Mouse (Mus musculus): Measurements from ENCODE around the gene Itga4. TPM values are rescaled to one million over a fixed set of nuclear protein-coding genes. Genes with fewer than 3 reads are reported as not detected.
A peak's percentile ranks its signal among the peaks of the same experiment; 100 is the strongest.

Itga4 gene
- polyA plus RNA-seq (2015; fragmentation: Nextera tagmentation; extraction: Ambion mirVana), result 27.7 and 30.8 TPM in 2 replicates

DNA sequence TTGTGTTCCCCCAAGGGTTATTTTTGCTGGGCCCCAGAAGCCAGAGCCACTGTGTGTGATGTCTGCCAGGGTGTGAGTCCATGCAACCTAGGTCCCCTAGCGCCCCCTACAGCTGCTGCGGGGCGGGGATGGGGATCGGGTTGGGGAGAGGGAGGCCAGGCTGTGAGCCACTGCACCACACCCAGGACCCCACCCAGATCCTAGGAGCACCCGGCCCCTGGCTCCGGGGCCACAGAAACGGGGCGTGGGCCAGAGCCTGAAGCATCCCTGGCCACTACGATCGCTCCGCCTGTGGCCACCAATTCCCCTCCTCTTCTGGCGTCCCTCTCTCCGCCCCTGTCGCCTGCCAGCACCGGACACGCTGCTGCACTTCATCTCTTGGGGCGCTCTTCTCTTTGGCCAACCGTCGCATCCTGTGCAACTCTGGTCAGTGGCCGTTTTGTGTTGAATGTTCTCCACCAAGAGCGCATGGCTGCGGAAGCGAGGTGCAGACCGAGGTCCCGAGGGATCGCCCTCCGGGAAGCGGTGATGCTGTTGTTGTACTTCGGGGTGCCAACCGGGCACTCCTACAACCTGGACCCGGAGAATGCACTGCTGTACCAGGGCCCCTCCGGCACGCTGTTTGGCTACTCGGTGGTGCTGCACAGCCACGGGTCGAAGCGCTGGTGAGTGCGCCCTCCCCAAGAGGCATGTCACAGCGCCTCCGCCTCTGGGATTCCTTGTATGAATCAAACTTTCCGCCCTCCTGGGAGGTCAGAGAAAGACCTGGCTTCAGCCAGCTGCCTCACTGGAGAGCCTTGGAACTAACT, at the start of gene Itga4:
TSS of gene Itga4 (plus strand) at position 235 of the 809 bp plus-strand sequence.
- peak within 1 kb of the TSS; percentile 78 for H3K4me3 ChIP-seq (replicated peaks)
- peak within 1 kb of the TSS; percentile 68 for H3K4me2 ChIP-seq
- WGBS (ENCODE audit: insufficient replicate concordance), result under 1% methylated on average over 41 of the region's 41 CpGs
- H3K9ac ChIP-seq, result peak within 1 kb of the TSS; percentile 92
- peak within 1 kb of the TSS; percentile 97 for H3K27ac ChIP-seq (replicated peaks)
- H3K9me3 ChIP-seq (replicated peaks), result no peaks in the 10 kb centered on the region
- no peaks in the 10 kb centered on the region for H3K27me3 ChIP-seq
- H3K4me1 ChIP-seq (replicated peaks), result peaks cover 55% of the 10 kb centered on the region
- no peaks in the 10 kb centered on the region; the same call in 1 of the 2 replicates for H3K36me3 ChIP-seq (replicated peaks)
- peak; percentile 84 for ATAC-seq (ENCODE audit: insufficient read depth)

DNA sequence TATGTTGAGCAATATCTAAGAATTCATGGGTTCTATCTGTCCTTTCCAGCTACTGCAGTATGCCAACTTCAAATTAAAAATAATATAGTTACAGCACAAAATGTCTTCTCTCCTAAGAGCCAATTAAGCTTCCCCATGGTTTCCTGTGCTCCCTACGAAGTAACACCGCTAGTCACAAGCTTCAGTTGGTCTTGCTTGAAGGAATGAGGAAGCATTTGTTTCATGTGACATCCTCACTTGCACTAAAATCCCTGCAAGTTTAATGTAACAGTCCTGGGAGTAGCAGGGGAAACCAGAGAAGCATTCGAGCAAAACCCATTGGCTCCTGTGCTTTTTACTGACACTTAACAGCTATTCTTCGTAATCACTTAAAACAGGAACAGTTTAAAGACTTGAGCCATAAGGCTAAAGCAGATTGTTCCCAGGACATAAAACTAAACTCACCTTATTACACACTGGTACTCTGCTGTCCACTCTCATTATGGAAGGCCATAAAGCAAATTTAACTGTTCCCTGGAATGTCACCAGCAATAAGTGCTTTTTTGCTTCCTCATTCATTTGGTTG, 49.0 kb upstream of the Itga4 start:
- Histone ChIP-seq H3K9ac (no peak overlapping the region), H3K36me3 (replicated peaks) (no peaks in the 10 kb centered on the region), H3K9me3 (replicated peaks) (no peaks in the 10 kb centered on the region), H3K4me3 (replicated peaks) (no peak overlapping the region), H3K27me3 (no peaks in the 10 kb centered on the region), H3K4me2 (no peak overlapping the region), H3K27ac (replicated peaks) (no peak overlapping the region), H3K4me1 (replicated peaks) (peaks cover 3% of the 10 kb centered on the region)
- ATAC-seq (ENCODE audit: insufficient read depth), result no peak
- 45% methylated on average over 4 of the region's 4 CpGs for WGBS (ENCODE audit: insufficient replicate concordance)

GRCm38 (mm10) chr2:79214982-79215381, 40.2 kb upstream of the Itga4 start:
- no peak overlapping the region for H3K27ac ChIP-seq (replicated peaks)
- no peak overlapping the region for H3K9ac ChIP-seq
- H3K27me3 ChIP-seq, result no peaks in the 10 kb centered on the region
- H3K36me3 ChIP-seq (replicated peaks), result no peaks in the 10 kb centered on the region
- no peak overlapping the region for H3K4me2 ChIP-seq
- no peak for ATAC-seq (ENCODE audit: insufficient read depth)
- H3K4me1 ChIP-seq (replicated peaks), result no peaks in the 10 kb centered on the region
- no peaks in the 10 kb centered on the region for H3K9me3 ChIP-seq (replicated peaks)
- no peak overlapping the region for H3K4me3 ChIP-seq (replicated peaks)

DNA sequence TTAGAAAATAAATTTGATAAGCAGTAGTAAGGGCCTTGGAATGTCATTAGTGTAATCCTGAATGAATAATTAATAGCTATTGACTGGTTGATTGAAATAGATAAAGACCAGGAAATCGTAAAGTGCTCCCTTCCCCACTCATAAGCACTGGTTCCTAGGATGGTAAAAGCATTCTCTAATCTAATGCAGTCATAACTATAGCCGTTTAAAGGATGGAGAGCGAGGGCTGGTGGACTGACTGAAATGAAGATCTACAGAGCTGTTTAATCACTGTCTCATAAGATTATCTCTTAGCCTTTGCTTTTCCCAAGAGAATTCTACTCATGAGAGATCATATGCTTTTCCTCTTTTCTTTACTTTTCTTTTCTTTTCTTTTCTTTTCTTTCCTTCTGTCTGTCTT, 39.7 kb upstream of the Itga4 start:
- ATAC-seq (ENCODE audit: insufficient read depth), result no peak

DNA sequence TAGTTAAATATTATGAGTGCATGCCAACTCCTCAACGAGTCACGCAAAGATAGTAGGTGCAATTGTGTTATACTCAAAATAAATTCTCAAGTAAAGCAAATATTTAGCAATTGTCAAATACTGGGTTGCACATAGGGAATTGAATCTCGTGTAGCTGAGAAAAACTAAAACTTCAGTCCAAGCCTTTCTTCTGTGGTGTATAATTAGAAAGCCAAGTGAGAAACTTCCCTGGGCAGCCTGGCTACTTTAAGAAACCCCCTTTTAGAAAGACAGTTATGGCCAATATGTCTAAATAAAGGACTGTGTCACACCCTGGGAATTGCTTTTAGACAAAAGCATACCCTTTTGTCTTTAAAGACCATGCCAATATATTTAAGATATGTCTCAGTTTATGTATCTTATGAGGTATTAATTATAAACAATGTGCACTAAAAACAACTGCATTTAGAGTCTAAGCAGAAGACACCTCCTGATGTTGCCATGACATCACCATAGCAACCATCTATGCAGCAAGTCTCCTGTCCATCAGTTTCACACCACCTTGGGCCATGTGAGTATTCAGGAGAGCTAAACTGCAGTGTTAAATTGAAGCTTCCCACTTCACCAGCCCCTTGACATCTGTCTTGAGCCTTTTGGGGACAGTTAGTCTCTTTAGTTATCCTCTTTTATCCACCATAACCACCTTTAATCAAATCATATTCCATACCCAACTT, 30.4 kb upstream of the Itga4 start:
- Histone ChIP-seq H3K36me3 (replicated peaks) (no peaks in the 10 kb centered on the region), H3K9ac (no peak overlapping the region), H3K4me2 (no peak overlapping the region), H3K4me3 (replicated peaks) (no peak overlapping the region), H3K9me3 (replicated peaks) (no peaks in the 10 kb centered on the region), H3K27me3 (no peaks in the 10 kb centered on the region), H3K4me1 (replicated peaks) (no peaks in the 10 kb centered on the region), H3K27ac (replicated peaks) (no peak overlapping the region)
- ATAC-seq (ENCODE audit: insufficient read depth), result no peak
- 61% methylated on average over 3 of the region's 3 CpGs for WGBS (ENCODE audit: insufficient replicate concordance)

More for the DNA sequence above, 39.7 kb upstream of the Itga4 start:
- H3K27ac ChIP-seq (replicated peaks), result no peak overlapping the region
- 57% methylated on average over 3 of the region's 3 CpGs for WGBS (ENCODE audit: insufficient replicate concordance)
- H3K36me3 ChIP-seq (replicated peaks), result no peaks in the 10 kb centered on the region
- no peaks in the 10 kb centered on the region for H3K9me3 ChIP-seq (replicated peaks)
- H3K27me3 ChIP-seq, result no peaks in the 10 kb centered on the region
- H3K4me3 ChIP-seq (replicated peaks), result no peak overlapping the region
- H3K4me1 ChIP-seq (replicated peaks), result no peaks in the 10 kb centered on the region
- no peak overlapping the region for H3K9ac ChIP-seq
- H3K4me2 ChIP-seq, result no peak overlapping the region

DNA sequence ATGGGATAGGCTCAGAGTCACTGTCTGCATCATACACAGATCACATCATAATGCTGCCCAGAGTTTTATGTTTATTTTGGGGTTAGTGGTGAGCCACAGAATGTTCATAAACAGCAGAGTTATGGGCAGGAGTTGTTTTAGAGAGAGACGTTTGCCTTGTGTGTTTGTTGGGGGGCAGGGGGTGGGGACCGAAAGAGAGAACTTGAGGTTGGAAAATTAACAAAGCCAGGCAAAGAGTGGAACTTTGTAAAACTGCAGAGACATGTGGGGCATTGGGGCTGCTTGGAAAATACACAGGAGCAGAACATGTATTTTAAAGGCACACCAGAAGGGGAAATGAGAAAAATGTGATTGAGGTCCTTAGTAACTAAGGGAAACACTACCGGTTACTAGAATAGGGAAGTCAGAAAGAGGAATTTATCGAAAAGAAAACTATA, 27.4 kb upstream of the Itga4 start:
- H3K4me3 ChIP-seq (replicated peaks), result no peak overlapping the region

DNA sequence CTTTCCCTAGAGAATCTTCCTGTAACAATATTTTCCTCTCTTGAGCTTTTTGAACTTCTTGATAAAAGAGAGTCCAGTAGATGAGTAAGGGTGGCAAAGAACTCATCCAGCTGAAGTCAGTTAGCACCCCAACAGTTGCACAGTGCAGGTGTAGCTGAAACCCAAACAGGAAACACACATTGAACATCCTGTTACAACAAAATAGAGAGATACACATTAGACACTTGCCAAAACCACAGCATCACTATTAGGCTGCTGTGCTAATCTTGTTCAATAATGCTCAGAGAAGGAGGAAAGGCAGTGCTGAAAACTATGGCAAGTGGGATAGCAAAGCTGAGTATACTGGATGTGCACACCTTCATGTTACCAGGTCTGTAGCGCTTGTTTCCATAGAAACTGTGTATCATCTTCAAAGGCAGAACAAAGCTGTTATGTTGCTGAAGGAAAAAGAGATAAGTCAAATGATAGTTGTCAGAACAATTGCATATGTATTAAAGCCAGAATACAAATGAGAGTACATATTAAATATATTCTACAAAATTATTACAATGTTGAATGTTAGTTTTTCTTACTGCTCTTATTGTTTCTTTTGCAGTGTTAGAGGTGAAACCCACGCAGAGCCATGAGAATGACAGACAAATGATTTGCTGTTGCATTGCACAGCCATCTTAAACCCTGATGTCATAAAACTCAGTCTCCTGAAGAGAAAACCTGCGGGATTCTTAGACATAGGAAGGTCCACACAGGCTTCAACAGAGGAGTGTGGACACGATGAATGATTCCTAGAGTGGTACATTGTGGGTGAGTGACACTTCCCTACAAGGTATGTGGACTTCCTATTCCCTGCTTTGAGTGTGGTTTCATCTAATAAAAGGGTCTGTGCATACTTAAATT, 23.9 kb upstream of the Itga4 start:
- Histone ChIP-seq H3K36me3 (replicated peaks) (no peaks in the 10 kb centered on the region), H3K4me1 (replicated peaks) (peaks cover 15% of the 10 kb centered on the region), H3K4me3 (replicated peaks) (no peak overlapping the region), H3K4me2 (no peak overlapping the region), H3K9ac (no peak overlapping the region), H3K27me3 (no peaks in the 10 kb centered on the region), H3K9me3 (replicated peaks) (no peaks in the 10 kb centered on the region), H3K27ac (replicated peaks) (no peak overlapping the region)
- 73% methylated on average over 4 of the region's 4 CpGs for WGBS (ENCODE audit: insufficient replicate concordance)
- no peak for ATAC-seq (ENCODE audit: insufficient read depth)

More for the DNA sequence above, 27.4 kb upstream of the Itga4 start:
- H3K27me3 ChIP-seq, result no peaks in the 10 kb centered on the region
- H3K9me3 ChIP-seq (replicated peaks), result no peaks in the 10 kb centered on the region
- H3K4me1 ChIP-seq (replicated peaks), result no peaks in the 10 kb centered on the region
- WGBS (ENCODE audit: insufficient replicate concordance), result 28% methylated on average over 4 of the region's 4 CpGs
- no peak overlapping the region for H3K4me2 ChIP-seq
- no peaks in the 10 kb centered on the region for H3K36me3 ChIP-seq (replicated peaks)
- H3K27ac ChIP-seq (replicated peaks), result no peak overlapping the region
- H3K9ac ChIP-seq, result no peak overlapping the region
- ATAC-seq (ENCODE audit: insufficient read depth), result no peak

- peaks cover 16% of the 10 kb centered on the region for H3K4me1 ChIP-seq (replicated peaks)
- WGBS (ENCODE audit: insufficient replicate concordance), result 33% methylated on average over 8 of the region's 8 CpGs
- no peaks in the 10 kb centered on the region for H3K36me3 ChIP-seq (replicated peaks)
- no peak overlapping the region for H3K4me2 ChIP-seq
- H3K4me3 ChIP-seq (replicated peaks), result no peak overlapping the region
- H3K9me3 ChIP-seq (replicated peaks), result no peaks in the 10 kb centered on the region
- ATAC-seq (ENCODE audit: insufficient read depth), result peak; percentile 79
- H3K27me3 ChIP-seq, result no peaks in the 10 kb centered on the region
- no peak overlapping the region for H3K27ac ChIP-seq (replicated peaks)
- no peak overlapping the region for H3K9ac ChIP-seq
These were observed 19.3 kb upstream of the Itga4 start for GRCm38 (mm10) chr2:79235767-79236487.

- no peak for ATAC-seq (ENCODE audit: insufficient read depth)
- 82% methylated on average over 6 of the region's 6 CpGs for WGBS (ENCODE audit: insufficient replicate concordance)
- Histone ChIP-seq H3K9me3 (replicated peaks) (no peaks in the 10 kb centered on the region), H3K9ac (no peak overlapping the region), H3K4me3 (replicated peaks) (no peak overlapping the region), H3K27ac (replicated peaks) (no peak overlapping the region), H3K4me2 (no peak overlapping the region), H3K36me3 (replicated peaks) (no peaks in the 10 kb centered on the region), H3K27me3 (no peaks in the 10 kb centered on the region), H3K4me1 (replicated peaks) (peaks cover 16% of the 10 kb centered on the region)
These were observed 18.0 kb upstream of the Itga4 start for GRCm38 (mm10) chr2:79237216-79237615.

- H3K9me3 ChIP-seq (replicated peaks), result no peaks in the 10 kb centered on the region
- H3K4me1 ChIP-seq (replicated peaks), result peaks cover 26% of the 10 kb centered on the region
- 0 out of 2 replicates have a peak overlapping the region, but pooled peaks have one; percentile 23 for H3K4me2 ChIP-seq
- no peak overlapping the region for H3K9ac ChIP-seq
- 32% methylated on average over 5 of the region's 5 CpGs for WGBS (ENCODE audit: insufficient replicate concordance)
- ATAC-seq (ENCODE audit: insufficient read depth), result peak; percentile 96
- no peaks in the 10 kb centered on the region for H3K36me3 ChIP-seq (replicated peaks)
- H3K4me3 ChIP-seq (replicated peaks), result no peak overlapping the region
- H3K27ac ChIP-seq (replicated peaks), result 0 out of 2 replicates have a peak overlapping the region, but pooled peaks have one; percentile 34
- no peaks in the 10 kb centered on the region for H3K27me3 ChIP-seq
These were observed 10.9 kb upstream of the Itga4 start for GRCm38 (mm10) chr2:79244276-79244675.
